Mouse (Mus musculus) erythroblast, embryonic 14.5 days (primary cell): Measurements from ENCODE around the gene Gng2.

Experiments used
- GATA1 ChIP-seq: IDR thresholded peaks from 2 replicates; pipeline ENCODE4 v1.6.1; 2012; ENCODE audit warnings: low read length, inconsistent platforms, mixed read lengths
- TAL1 ChIP-seq: IDR thresholded peaks from 3 replicates; pipeline ENCODE4 v1.6.1; 2012; ENCODE audit warnings: low read length, inconsistent platforms, mixed read lengths

- no peak for TF ChIP-seq GATA1
- TF ChIP-seq TAL1 = no peak
These were observed 26.6 kb downstream of the Gng2 start for GRCm38 (mm10) chr14:19950812-19951211.
